Mouse (Mus musculus) forebrain, embryonic 16.5 days (tissue): ENCODE measurements around the gene Nfic. TPM values are rescaled to one million over a fixed set of nuclear protein-coding genes. Genes with fewer than 3 reads are reported as not detected.

Experiments
- ATAC-seq: fragments of 200-750 bp; cut with Nextera tagmentation; 2 replicates; pipeline ENCODE4 v1.8.0; 2017; ENCODE audit warnings: mild to moderate bottlenecking, moderate library complexity
- H3K27ac ChIP-seq: fragments of 300-500 bp; sonication (generic); 2 replicates; pipeline ENCODE4 v1.5.1; 2014; ENCODE audit warnings: low read length, control low read depth
- H3K27me3 ChIP-seq: fragments of 300-500 bp; sonication (generic); replicated peaks from 2 replicates; pipeline ENCODE4 v1.6.1; 2014; ENCODE audit warnings: low read length; ENCODE audit not compliant: control insufficient read depth, insufficient read depth
- H3K36me3 ChIP-seq: fragments of 300-500 bp; sonication (generic); 2 replicates; pipeline ENCODE4 v1.6.1; 2014; ENCODE audit not compliant: control insufficient read depth, insufficient read depth
- H3K4me1 ChIP-seq: fragments of 300-500 bp; sonication (generic); replicated peaks from 2 replicates; pipeline ENCODE4 v1.6.1; 2014; ENCODE audit warnings: low read length; ENCODE audit not compliant: control insufficient read depth, insufficient read depth
- H3K4me2 ChIP-seq: fragments of 300-500 bp; sonication (generic); 2 replicates; pipeline ENCODE4 v1.6.1; 2014; ENCODE audit warnings: mild to moderate bottlenecking, low read length, control low read depth
- H3K4me3 ChIP-seq: fragments of 300-500 bp; sonication (generic); replicated peaks from 2 replicates; pipeline ENCODE4 v1.5.1; 2014; ENCODE audit warnings: mild to moderate bottlenecking, low read length, control low read depth
- H3K9ac ChIP-seq: fragments of 300-500 bp; sonication (generic); replicated peaks from 2 replicates; pipeline ENCODE4 v1.6.1; 2014; ENCODE audit warnings: low read depth, low read length, control low read depth
- H3K9me3 ChIP-seq: fragments of 300-500 bp; sonication (generic); 2 replicates; pipeline ENCODE4 v1.6.1; 2016; ENCODE audit warnings: low read length; ENCODE audit not compliant: control insufficient read depth
- WGBS: fragments of 180-500 bp; shearing (Covaris S2); extraction: QIAGEN DNeasy Blood & Tissue Kit; methylation state at CpG from one replicate; pipeline ENCODE4 v1.1.7; 2014; 5-methylcytosine and 5-hydroxymethylcytosine counted together
- polyA plus RNA-seq: library from polyadenylated mRNA; unstranded; fragments of >200 nt; fragmentation: Nextera tagmentation; extraction: Ambion mirVana; gene quantifications from 2 replicates; pipeline ENCODE4 v1.2.1, GENCODE M21; 2015

The Nfic gene
- polyA plus RNA-seq, 1 experiment from 2014 or later: 25.4 TPM

GRCm38 (mm10) chr10:81418216-81419070 is 37.0 kb downstream of the Nfic start:
- no peaks in the 10 kb centered on the region for H3K27me3 ChIP-seq
- H3K4me3 ChIP-seq: no peak overlapping the region
- no peak overlapping the region for H3K9ac ChIP-seq
- H3K27ac ChIP-seq: peak overlapping the region; percentile 85
- H3K4me2 ChIP-seq: no peak overlapping the region
- no peak for ATAC-seq
- H3K36me3 ChIP-seq: no peaks in the 10 kb centered on the region
- no peaks in the 10 kb centered on the region for H3K9me3 ChIP-seq
- 48% methylated on average over 11 of the region's 11 CpGs for WGBS
- peaks cover 45% of the 10 kb centered on the region for H3K4me1 ChIP-seq

- Histone ChIP-seq H3K9ac (peak overlapping the region; percentile 49), H3K4me1 (peaks cover 48% of the 10 kb centered on the region), H3K4me3 (peak overlapping the region; percentile 35), H3K36me3 (no peaks in the 10 kb centered on the region), H3K4me2 (peak overlapping the region; percentile 50), H3K27ac (peak overlapping the region; percentile 85), H3K27me3 (no peaks in the 10 kb centered on the region), H3K9me3 (no peaks in the 10 kb centered on the region)
- WGBS: 44% methylated on average over 12 of the region's 12 CpGs
- peak; percentile 6; the same call in 1 of the 2 replicates for ATAC-seq
These were observed 37.9 kb downstream of the Nfic start for GRCm38 (mm10) chr10:81417227-81418215.

DNA sequence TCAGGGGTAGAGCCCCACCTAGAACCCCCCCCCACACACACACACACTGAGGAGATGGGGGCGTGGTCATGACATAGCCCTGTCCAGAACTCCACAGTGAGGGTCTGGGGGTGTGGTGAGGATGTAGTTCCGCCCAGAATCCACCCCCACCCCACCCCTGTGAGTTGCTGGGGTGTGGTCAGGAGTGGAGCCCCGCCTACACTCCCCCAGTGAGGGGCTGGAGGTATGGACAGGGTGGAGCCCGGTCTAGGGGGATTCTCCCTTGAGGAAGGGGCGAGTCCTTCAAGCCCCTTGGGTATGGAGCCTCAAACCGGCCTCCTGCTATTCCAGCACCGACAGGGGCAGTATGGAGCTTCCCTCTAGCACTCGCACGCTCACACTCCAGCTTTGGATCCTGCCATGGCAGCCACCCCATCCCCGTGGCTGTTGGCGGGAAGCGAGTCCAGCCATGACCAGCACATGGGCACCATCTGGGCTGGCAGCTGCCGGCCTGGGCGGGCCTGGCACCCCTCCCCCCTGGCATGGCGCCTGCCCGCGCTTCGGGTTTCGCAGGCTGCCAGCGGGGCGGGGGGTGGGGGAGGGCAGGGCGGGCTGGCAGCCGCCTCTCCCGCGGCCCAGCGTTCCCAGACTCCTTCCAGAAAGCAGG is 38.7 kb downstream of the Nfic start:
- under 1% methylated on average over 23 of the region's 26 CpGs for WGBS
- no peaks in the 10 kb centered on the region for H3K36me3 ChIP-seq
- peak overlapping the region; percentile 35 for H3K4me3 ChIP-seq
- ATAC-seq: peak; percentile 86
- no peaks in the 10 kb centered on the region for H3K27me3 ChIP-seq
- peak overlapping the region; percentile 85 for H3K27ac ChIP-seq
- H3K9me3 ChIP-seq: no peaks in the 10 kb centered on the region
- peaks cover 56% of the 10 kb centered on the region for H3K4me1 ChIP-seq
- H3K9ac ChIP-seq: peak overlapping the region; percentile 49
- H3K4me2 ChIP-seq: peak overlapping the region; percentile 50

GRCm38 (mm10) chr10:81415549-81416310 is 39.7 kb downstream of the Nfic start:
- no peak overlapping the region for H3K4me2 ChIP-seq
- peaks cover 64% of the 10 kb centered on the region for H3K4me1 ChIP-seq
- H3K27ac ChIP-seq: peak overlapping the region; percentile 85
- ATAC-seq: no peak
- H3K4me3 ChIP-seq: no peak overlapping the region
- 68% methylated on average over 17 of the region's 17 CpGs for WGBS
- no peaks in the 10 kb centered on the region for H3K27me3 ChIP-seq
- no peaks in the 10 kb centered on the region for H3K36me3 ChIP-seq
- H3K9ac ChIP-seq: no peak overlapping the region
- no peaks in the 10 kb centered on the region for H3K9me3 ChIP-seq

- WGBS: 75% methylated on average over 5 of the region's 5 CpGs
- no peak for ATAC-seq
- H3K27me3 ChIP-seq: no peaks in the 10 kb centered on the region
- H3K4me3 ChIP-seq: no peak overlapping the region
- no peaks in the 10 kb centered on the region for H3K9me3 ChIP-seq
- no peak overlapping the region for H3K4me2 ChIP-seq
- no peak overlapping the region for H3K9ac ChIP-seq
- peaks cover 64% of the 10 kb centered on the region for H3K4me1 ChIP-seq
- no peak overlapping the region for H3K27ac ChIP-seq
- no peaks in the 10 kb centered on the region for H3K36me3 ChIP-seq
These were observed 40.3 kb downstream of the Nfic start for GRCm38 (mm10) chr10:81415146-81415545.

DNA sequence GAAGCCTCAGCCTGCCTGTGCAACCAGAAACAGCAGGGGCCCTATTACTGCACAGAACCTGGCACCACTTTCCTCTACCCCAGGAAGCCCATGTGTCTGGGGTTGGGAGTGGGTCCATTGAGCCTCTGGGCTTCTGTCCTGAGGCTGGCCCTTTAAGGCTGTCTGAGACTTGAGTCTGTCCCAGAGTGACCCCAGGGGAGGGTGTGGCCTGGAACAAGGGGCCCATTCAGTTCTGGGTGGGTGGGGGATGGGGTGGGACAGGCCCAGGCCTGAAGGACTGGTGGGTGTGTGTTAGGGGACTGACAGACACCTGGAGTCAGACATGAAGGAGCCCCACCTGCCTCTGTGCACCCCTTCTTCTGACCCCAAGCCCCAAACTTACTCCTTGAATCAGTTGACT is 40.8 kb downstream of the Nfic start:
- Histone ChIP-seq H3K4me2 (no peak overlapping the region), H3K4me1 (peaks cover 64% of the 10 kb centered on the region), H3K36me3 (no peaks in the 10 kb centered on the region), H3K9me3 (no peaks in the 10 kb centered on the region), H3K27me3 (no peaks in the 10 kb centered on the region), H3K9ac (no peak overlapping the region), H3K27ac (no peak overlapping the region), H3K4me3 (no peak overlapping the region)
- no peak for ATAC-seq

- no peaks in the 10 kb centered on the region for H3K27me3 ChIP-seq
- no peaks in the 10 kb centered on the region for H3K9me3 ChIP-seq
- peak overlapping the region; percentile 45; the same call in 1 of the 2 replicates for H3K9ac ChIP-seq
- no peak overlapping the region for H3K4me3 ChIP-seq
- peaks cover 60% of the 10 kb centered on the region for H3K4me1 ChIP-seq
- H3K36me3 ChIP-seq: no peaks in the 10 kb centered on the region
- WGBS: 28% methylated on average over 26 of the region's 26 CpGs
- H3K4me2 ChIP-seq: peak overlapping the region; percentile 17
- no peak overlapping the region for H3K27ac ChIP-seq
- no peak for ATAC-seq
These were observed 41.8 kb downstream of the Nfic start for GRCm38 (mm10) chr10:81413310-81414261.
